Mouse (Mus musculus) E14TG2a.4 (cell line): Measurements from ENCODE around the gene Smad3.

ENCODE experiments used
- H3K27me3 ChIP-seq: 2 replicates; pipeline ENCODE4 v1.6.1; 2014; ENCODE audit warnings: low read length, control low read depth; ENCODE audit not compliant: insufficient read depth
- H3K36me3 ChIP-seq: 2 replicates; pipeline ENCODE4 v1.6.1; 2014; ENCODE audit warnings: low read length, control low read depth; ENCODE audit not compliant: insufficient read depth
- H3K4me1 ChIP-seq: replicated peaks from 2 replicates; pipeline ENCODE4 v1.6.1; 2014; ENCODE audit warnings: low read depth, low read length, control low read depth
- H3K4me3 ChIP-seq: replicated peaks from 2 replicates; pipeline ENCODE4 v1.5.1; 2014; ENCODE audit warnings: mild to moderate bottlenecking, low read length
- H3K9me3 ChIP-seq: 2 replicates; pipeline ENCODE4 v1.6.1; 2014; ENCODE audit warnings: low read length, control low read depth
- CTCF ChIP-seq: conservative IDR thresholded peaks from 2 replicates; pipeline ENCODE4 v1.5.1; 2014; ENCODE audit warnings: low read length
- NANOG ChIP-seq: IDR thresholded peaks from 2 replicates; pipeline ENCODE4 v1.6.1; 2014; ENCODE audit warnings: borderline replicate concordance, low read length, mixed read lengths
- POU5F1 ChIP-seq: IDR thresholded peaks from 2 replicates; pipeline ENCODE4 v1.6.1; 2014; ENCODE audit warnings: low read length, borderline replicate concordance

Gene Smad3

DNA sequence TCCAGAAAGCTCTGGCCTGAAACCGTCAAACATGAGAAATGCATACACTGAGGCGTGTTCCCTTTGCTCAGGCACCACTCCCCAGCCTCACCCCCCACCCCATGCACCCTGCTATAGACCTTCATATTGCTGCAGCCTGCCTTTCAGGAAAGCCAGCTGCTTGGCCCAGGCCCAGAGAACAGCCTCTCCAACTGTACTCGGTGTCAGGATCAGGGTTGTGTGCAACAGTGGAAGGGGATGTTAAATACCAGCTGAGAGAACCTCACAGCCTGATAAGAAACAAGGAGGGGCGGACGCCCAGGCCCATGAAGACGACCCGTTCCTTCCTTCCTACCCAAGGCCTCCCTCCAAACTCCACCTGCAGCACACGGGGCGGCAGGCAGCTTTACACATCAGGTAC lies 75.5 kb downstream of the Smad3 start:
- no peaks in the 10 kb centered on the region for H3K27me3 ChIP-seq
- H3K4me1 ChIP-seq = peaks cover 3% of the 10 kb centered on the region; the same call in 1 of the 2 replicates
- H3K4me3 ChIP-seq = no peak overlapping the region
- H3K9me3 ChIP-seq = peaks cover 5% of the 10 kb centered on the region; the same call in 1 of the 2 replicates
- TF ChIP-seq POU5F1 (no peak), CTCF (no peak), NANOG (no peak)
- H3K36me3 ChIP-seq = no peaks in the 10 kb centered on the region

DNA sequence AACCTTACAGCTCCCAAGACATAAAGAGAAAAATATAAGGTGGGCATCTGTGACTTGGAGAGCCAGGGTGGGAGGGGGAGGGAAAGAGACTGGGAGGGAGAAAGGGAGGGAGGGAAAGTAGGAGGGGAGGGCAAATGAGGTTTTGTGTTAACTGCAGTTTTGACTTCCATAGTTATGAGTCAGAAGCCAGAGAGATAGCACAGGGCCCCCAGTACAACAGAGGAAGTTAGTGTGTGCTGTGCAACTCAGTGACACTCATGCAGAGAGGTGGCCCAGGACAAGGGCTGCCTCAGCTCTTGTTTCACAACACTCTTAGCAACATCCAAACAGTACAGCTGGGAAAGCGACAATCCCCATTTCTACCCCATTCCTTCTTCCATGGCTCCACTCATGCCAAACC lies 79.7 kb downstream of the Smad3 start:
- Histone ChIP-seq H3K4me1 (no peaks in the 10 kb centered on the region), H3K36me3 (no peaks in the 10 kb centered on the region), H3K9me3 (no peaks in the 10 kb centered on the region), H3K27me3 (no peaks in the 10 kb centered on the region), H3K4me3 (no peak overlapping the region)
- TF ChIP-seq CTCF (no peak), POU5F1 (no peak), NANOG (no peak)

DNA sequence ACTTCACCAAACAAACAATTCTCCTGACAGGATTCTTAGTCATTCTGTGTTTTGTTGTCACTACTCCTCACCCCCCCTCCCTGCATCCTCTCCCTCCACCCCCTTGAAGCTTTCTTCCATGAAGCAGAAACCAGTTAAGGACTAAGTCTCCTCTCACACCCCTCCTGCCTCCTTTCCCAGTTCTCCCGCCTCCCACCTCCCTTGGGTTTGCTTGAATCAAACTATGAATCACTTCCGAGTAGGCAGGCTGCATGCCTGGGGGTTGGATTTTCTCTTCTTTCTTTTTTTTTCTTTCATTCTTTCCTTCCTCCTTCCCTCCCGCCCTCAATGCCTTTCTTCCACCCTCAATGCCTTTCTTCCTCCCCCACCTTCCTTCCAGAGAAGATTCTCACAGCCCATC lies 80.2 kb downstream of the Smad3 start:
- no peaks in the 10 kb centered on the region for H3K4me1 ChIP-seq
- H3K27me3 ChIP-seq = no peaks in the 10 kb centered on the region
- H3K36me3 ChIP-seq = no peaks in the 10 kb centered on the region
- H3K9me3 ChIP-seq = no peaks in the 10 kb centered on the region
- TF ChIP-seq POU5F1 = no peak
- TF ChIP-seq NANOG = no peak
- no peak for TF ChIP-seq CTCF
- no peak overlapping the region for H3K4me3 ChIP-seq

DNA sequence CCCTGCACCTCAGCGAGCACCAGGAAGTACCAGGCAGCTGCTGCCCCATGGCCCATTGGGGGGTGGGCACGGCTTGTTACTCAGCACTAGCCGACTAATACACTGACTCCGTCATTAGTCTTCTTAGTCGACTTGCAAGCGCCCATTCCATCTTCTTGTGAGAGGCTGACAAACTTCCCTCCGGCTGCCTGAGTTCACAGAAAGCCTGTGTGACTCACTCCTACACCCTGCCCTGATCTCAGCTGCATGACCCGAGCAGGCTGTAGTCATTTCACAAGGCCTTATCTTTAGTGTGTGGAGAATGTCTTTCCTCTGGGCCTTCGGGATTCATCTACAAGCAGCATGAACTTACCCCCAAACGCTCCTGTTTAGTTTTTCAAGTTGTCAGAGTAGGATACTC lies 83.2 kb downstream of the Smad3 start:
- TF ChIP-seq NANOG (no peak), POU5F1 (no peak), CTCF (no peak)
- H3K9me3 ChIP-seq = no peaks in the 10 kb centered on the region
- H3K36me3 ChIP-seq = no peaks in the 10 kb centered on the region

DNA sequence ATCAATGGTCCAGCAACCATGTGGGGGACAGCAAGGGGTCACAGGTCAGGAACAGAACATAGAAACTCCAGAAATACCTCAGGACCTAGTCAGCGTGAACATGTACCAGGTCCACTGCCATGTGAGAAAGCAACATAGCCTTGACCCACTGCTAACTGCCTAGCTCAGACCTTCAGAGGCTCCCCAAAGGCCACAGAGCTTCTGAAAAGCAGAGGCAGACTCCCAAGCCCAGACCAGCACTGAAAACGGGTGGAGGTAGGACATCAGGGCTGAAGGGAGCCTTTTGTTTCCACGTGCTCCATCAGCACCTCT lies 84.3 kb downstream of the Smad3 start:
- H3K36me3 ChIP-seq = no peaks in the 10 kb centered on the region
- TF ChIP-seq CTCF = no peak
- TF ChIP-seq NANOG = no peak
- TF ChIP-seq POU5F1 = no peak
- no peak overlapping the region for H3K4me3 ChIP-seq

More for the DNA sequence above, 83.2 kb downstream of the Smad3 start:
- no peaks in the 10 kb centered on the region for H3K4me1 ChIP-seq
- H3K4me3 ChIP-seq = no peak overlapping the region
- H3K27me3 ChIP-seq = no peaks in the 10 kb centered on the region

DNA sequence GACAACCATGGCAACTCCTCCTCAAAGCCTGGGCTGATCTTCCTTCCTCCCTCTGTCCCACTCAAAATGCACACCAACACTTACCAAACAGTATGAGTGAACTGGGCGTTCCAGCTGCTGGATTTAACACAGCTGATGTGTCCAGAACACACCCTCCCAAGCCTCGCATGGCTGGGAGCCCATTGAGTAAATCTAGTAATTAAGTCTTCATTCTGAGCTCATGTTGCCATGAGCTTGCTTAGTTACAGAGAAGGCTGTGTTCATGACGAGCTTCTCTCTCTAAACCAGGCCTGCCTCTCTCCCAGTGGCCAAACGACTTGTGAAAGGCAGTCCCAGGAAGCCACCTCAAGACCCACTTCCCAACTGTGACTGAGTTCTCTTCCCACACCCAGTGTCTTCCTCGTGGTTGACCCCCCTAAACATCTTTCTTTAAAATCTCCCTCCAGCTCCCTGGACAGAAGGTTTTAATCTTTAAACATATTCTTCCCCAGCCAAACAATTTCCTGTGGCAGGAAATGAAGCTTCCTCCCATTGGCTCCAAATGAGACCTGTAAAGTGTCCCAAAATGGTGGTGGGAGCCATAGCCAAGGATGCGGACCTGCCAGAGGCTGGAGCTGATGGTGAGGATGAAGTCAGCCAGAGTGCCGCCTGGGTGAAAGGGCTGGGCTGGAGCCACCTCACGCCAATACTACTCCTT lies 84.8 kb downstream of the Smad3 start:
- H3K4me1 ChIP-seq = no peaks in the 10 kb centered on the region
- no peak for TF ChIP-seq POU5F1
- no peak for TF ChIP-seq NANOG
- TF ChIP-seq CTCF = no peak
- H3K4me3 ChIP-seq = no peak overlapping the region
- H3K9me3 ChIP-seq = no peaks in the 10 kb centered on the region
- no peaks in the 10 kb centered on the region for H3K27me3 ChIP-seq
- H3K36me3 ChIP-seq = no peaks in the 10 kb centered on the region

More for the DNA sequence above, 84.3 kb downstream of the Smad3 start:
- Histone ChIP-seq H3K4me1 (no peaks in the 10 kb centered on the region), H3K27me3 (no peaks in the 10 kb centered on the region), H3K9me3 (no peaks in the 10 kb centered on the region)

DNA sequence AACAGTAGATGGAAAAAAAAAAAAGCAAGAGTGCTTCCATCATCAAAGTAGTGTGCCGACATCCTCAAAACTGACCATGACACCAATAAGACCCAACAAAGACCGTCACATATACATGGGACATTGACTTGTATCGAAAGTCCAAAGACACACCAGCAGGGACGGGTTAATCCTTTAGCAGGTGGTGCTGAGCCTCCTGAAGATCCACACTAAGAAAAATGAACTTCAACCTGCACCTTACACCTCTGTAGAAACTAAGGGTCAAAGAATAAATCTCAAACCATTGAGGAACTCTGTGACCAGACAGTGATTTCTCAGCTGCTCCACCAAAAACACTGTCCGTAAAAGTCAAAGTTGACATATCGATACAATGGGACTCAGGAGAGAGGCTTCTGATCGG lies 88.0 kb downstream of the Smad3 start:
- Histone ChIP-seq H3K4me3 (no peak overlapping the region), H3K36me3 (no peaks in the 10 kb centered on the region), H3K27me3 (no peaks in the 10 kb centered on the region), H3K9me3 (no peaks in the 10 kb centered on the region), H3K4me1 (0 out of 2 replicates have a peak, but pooled peaks cover 3% of the 10 kb centered on the region)
- no peak for TF ChIP-seq POU5F1
- TF ChIP-seq CTCF = no peak
- no peak for TF ChIP-seq NANOG

DNA sequence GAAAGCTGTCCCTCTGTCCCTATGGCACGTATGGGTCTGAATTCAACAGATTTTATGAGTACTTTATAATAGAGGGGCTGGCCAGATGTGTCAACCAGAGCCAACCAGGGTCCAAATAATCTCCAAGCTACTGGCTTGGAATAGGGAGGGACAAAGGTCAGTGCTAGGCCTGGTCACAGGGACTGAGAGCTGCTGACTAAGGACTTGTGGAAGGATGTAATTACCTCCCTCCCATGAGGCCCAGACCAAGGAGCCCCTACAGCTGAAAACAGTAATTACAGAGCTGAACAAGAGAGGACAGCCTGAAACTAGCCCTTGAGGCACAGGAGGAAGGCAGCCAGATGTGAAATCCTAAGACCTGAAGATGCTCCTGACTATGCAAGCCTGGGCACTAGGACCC lies 89.2 kb downstream of the Smad3 start:
- H3K4me1 ChIP-seq = peaks cover 14% of the 10 kb centered on the region
- no peaks in the 10 kb centered on the region for H3K9me3 ChIP-seq
- no peaks in the 10 kb centered on the region; the same call in 1 of the 2 replicates for H3K36me3 ChIP-seq
- H3K4me3 ChIP-seq = no peak overlapping the region
- TF ChIP-seq CTCF (no peak), POU5F1 (no peak), NANOG (no peak)
- no peaks in the 10 kb centered on the region for H3K27me3 ChIP-seq

DNA sequence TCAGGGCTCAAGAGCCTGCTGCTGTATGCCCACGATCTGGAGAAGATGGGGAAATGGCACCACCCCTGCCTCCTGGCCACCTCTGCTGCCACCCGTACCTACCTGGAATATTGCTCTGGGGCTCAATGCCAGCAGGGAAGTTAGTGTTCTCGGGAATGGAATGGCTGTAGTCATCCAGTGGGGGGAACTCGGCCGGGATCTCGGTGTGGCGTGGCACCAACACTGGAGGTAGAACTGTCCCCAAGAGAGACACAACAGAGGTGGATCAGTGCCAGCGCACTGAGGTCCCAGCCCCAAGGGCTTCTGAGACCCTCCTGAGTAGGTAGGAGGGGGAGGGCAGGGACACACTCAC lies 90.4 kb downstream of the Smad3 start:
- Histone ChIP-seq H3K4me1 (peaks cover 17% of the 10 kb centered on the region), H3K4me3 (no peak overlapping the region), H3K9me3 (no peaks in the 10 kb centered on the region), H3K27me3 (no peaks in the 10 kb centered on the region), H3K36me3 (no peaks in the 10 kb centered on the region; the same call in 1 of the 2 replicates)
- no peak for TF ChIP-seq CTCF
